Mouse (Mus musculus): Measurements from ENCODE around the gene Nup210l. TPM values are rescaled to one million over a fixed set of nuclear protein-coding genes. Genes with fewer than 3 reads are reported as not detected.
A peak's percentile ranks its signal among the peaks of the same experiment; 100 is the strongest.

Nup210l gene
- polyA plus RNA-seq, 1 experiment = 0.24 TPM

GRCm38 (mm10) chr3:90145461-90145860 lies 41.5 kb downstream of the Nup210l start:
- WGBS = 53% methylated on average over 3 of the region's 3 CpGs
- no peak for DNase-seq (ENCODE audit: low read depth, low spot score)

- WGBS = 97% methylated on average over 1 of the region's 1 CpGs
- DNase-seq (ENCODE audit: low read depth, low spot score) = no peak
Measured at GRCm38 (mm10) chr3:90146651-90147050, 42.7 kb downstream of the Nup210l start.

GRCm38 (mm10) chr3:90151086-90151740 lies 47.3 kb downstream of the Nup210l start:
- DNase-seq (ENCODE audit: low read depth, low spot score) = no peak
- WGBS = 92% methylated on average over 12 of the region's 12 CpGs

GRCm38 (mm10) chr3:90155996-90156395 lies 52.1 kb downstream of the Nup210l start:
- no peak for DNase-seq (ENCODE audit: low read depth, low spot score)
- 50% methylated on average over 5 of the region's 5 CpGs for WGBS

DNA sequence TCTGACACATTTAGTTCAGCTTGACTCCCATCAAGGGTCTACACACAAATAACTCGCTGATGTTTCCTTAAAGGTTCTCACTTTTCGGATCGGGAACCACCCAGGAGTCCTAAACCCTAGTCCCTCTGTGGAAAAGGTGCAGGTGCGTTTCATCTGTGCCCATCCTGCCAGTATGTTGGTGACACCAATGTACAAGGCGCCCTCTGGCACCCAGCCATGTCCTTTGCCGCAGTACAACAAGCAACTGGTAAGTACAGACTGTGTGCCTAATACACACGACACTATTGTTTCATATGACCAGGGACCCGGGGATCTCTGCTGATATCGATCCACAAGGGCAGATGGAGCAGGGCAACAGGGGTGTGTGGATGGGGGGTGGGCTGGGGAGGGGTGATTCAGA lies 55.8 kb downstream of the Nup210l start:
- 47% methylated on average over 9 of the region's 9 CpGs for WGBS
- no peak for DNase-seq (ENCODE audit: low read depth, low spot score)

GRCm38 (mm10) chr3:90161541-90161940 lies 57.6 kb downstream of the Nup210l start:
- DNase-seq (ENCODE audit: low read depth, low spot score) = no peak
- 65% methylated on average over 3 of the region's 3 CpGs for WGBS

GRCm38 (mm10) chr3:90179566-90179965 lies 75.6 kb downstream of the Nup210l start:
- 66% methylated on average over 3 of the region's 3 CpGs for WGBS
- DNase-seq (ENCODE audit: low read depth, low spot score) = no peak

DNA sequence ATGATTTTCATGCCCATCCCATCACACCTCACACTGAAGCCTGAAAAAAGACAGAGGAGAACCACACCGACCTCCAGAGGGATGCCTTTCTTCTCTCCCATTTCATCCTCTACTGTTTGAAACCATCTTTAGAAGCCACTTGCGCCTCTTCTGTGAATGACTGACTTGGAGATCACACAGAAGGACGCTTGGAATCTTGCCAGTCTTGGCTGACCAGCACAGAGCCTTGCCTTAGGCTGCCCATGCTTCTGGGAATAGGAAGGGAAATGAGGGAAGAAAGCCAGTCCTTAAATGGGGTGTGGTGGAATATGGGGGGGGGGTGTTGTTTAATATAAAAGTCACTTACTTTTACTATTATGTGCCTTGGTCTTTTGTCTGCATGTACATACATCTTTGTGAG lies 79.6 kb downstream of the Nup210l start:
- no peak for DNase-seq (ENCODE audit: low read depth, low spot score)
- WGBS = 76% methylated on average over 3 of the region's 3 CpGs

- WGBS = 28% methylated on average over 11 of the region's 11 CpGs
- peak; percentile 75 for DNase-seq (ENCODE audit: low read depth, low spot score)
Measured at GRCm38 (mm10) chr3:90190859-90191510, 87.1 kb downstream of the Nup210l start.

DNA sequence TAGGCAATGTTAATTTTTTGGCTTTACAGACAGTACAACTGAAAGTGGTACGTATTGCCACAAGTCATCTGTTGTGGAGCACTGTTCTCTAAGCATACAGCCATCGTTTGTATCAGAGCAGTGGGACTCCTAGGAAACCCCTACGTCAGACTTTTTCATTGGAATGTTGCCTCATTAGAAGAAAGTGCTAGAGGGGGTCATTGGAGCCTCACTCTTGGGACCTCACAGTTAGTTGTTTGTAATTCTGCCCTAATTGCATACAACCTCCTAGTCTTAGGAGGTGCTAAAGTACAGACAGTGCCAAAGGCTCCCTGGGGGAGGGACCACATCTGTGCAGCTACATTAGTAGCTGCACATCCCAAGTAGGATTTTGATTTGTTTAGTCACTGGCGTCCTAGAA lies 90.8 kb downstream of the Nup210l start:
- 70% methylated on average over 4 of the region's 4 CpGs for WGBS
- no peak for DNase-seq (ENCODE audit: low read depth, low spot score)

DNA sequence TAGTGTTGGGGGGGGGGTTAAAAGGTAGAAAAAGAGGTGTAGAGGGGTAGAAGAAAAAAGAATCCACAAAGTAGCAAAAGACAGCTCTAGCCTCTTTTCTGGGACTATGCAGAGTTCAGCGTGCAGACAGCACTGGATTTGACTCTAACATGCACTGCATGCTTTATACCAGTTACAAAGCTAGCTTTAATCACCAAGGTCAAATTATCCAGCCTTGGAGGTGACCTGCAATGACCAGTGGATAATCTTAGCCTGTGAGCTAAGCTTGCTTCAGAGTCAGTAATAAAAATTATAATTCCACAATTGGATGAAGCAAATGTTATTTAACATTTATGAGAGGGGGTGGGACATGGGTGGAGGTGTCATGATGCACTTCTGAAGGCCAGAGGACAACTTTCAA lies 91.7 kb downstream of the Nup210l start:
- no peak for DNase-seq (ENCODE audit: low read depth, low spot score)
- WGBS = 72% methylated on average over 1 of the region's 1 CpGs

GRCm38 (mm10) chr3:90197548-90197947 lies 93.6 kb downstream of the Nup210l start:
- DNase-seq (ENCODE audit: low read depth, low spot score) = no peak
- 54% methylated on average over 1 of the region's 1 CpGs for WGBS

GRCm38 (mm10) chr3:90202884-90203283 lies 99.0 kb downstream of the Nup210l start:
- 35% methylated on average over 1 of the region's 1 CpGs for WGBS
- no peak for DNase-seq (ENCODE audit: low read depth, low spot score)

DNA sequence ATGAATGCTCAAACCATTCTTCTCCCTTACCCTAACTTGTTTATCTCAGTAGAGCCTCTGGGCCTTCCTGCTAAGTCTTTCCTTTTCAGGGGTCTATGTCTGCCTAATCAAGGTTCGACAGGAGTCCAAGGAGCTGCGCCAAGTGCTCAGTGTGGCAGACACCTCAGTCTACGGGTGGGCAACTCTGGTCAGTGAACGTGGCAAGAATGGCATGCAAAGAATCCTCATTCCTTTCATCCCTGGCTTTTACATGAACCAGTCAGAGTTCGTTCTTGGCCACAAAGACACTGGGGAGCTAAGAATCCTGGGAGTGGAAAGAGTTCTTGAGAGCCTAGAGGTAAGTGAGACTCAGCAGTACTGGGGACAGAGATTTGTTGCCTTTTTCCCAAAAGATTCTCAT lies 99.7 kb downstream of the Nup210l start:
- DNase-seq (ENCODE audit: low read depth, low spot score) = no peak
- 72% methylated on average over 5 of the region's 5 CpGs for WGBS

DNA sequence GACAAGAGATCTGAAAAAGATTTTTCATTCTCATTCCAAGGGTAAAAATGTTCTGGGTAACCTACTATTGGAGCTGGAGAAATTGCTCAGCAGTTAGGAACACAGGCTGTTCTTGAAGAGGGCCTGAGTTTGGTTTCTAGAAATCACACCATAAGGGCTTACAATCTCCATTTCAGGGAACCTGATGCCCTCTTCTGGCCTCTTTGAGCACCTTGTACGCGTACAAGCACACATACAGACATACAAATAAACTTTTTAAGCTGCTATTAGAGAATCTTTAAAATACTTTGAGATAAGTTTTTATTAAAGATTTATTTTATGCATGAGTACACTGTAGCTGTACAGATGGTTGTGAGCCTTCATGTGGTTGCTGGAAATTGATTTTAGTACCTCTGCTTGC lies 100.7 kb downstream of the Nup210l start:
- over 99% methylated on average over 2 of the region's 2 CpGs for WGBS
- DNase-seq (ENCODE audit: low read depth, low spot score) = no peak

- no peak for DNase-seq (ENCODE audit: low read depth, low spot score)
- WGBS = 91% methylated on average over 2 of the region's 2 CpGs
Measured at GRCm38 (mm10) chr3:90208662-90209061, 104.7 kb downstream of the Nup210l start.

DNA sequence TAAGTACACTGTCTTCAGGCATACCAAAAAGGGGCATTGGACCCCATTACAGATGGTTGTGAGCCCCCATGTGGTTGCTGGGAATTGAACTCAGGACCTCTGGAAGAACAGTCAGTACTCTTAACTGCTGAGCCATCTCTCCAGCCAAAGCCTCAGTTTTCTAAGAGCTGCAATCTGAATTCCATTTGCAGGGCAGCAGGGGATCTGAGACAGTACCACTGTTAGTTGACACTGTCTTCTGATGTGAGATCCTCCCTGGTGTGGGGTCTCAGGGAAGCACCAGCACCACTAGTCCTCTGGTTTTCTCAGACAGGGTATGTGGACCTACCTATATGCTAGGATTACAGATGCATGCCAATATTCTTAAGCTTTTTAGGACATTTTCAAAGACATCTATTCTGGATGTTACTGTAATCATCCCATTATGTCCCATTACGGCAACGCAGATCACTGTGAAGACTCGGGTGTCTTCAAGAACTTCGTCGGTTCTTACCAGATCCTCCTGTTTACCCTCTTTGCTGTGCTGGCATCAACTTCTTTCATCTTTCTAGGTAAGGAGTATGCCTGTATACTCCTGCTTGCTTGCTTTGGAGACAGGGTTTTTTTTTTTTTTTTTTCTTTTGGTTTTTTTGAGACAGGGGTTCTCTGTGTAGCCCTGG lies 106.1 kb downstream of the Nup210l start:
- no peak for DNase-seq (ENCODE audit: low read depth, low spot score)
- WGBS = 86% methylated on average over 5 of the region's 5 CpGs

- 43% methylated on average over 13 of the region's 13 CpGs for WGBS
- DNase-seq (ENCODE audit: low read depth, low spot score) = no peak
Measured at GRCm38 (mm10) chr3:90211475-90212398, 107.8 kb downstream of the Nup210l start.

GRCm38 (mm10) chr3:90212723-90213122 lies 108.8 kb downstream of the Nup210l start:
- no peak for DNase-seq (ENCODE audit: low read depth, low spot score)
- 4% methylated on average over 5 of the region's 5 CpGs for WGBS

- peak; percentile 74 for DNase-seq (ENCODE audit: low read depth, low spot score)
- WGBS = under 1% methylated on average over 42 of the region's 42 CpGs
Measured at GRCm38 (mm10) chr3:90213377-90213866, 109.5 kb downstream of the Nup210l start, which contains the start of the genes Rps27 and Rab13. Rps27 (minus strand) TSS chr3:90213651. Rab13 (plus strand) TSS chr3:90213695.

Measured in large intestine, adult 2 months (tissue).